Mouse (Mus musculus): ENCODE data around the gene Inpp5e. TPM values are rescaled to one million over a fixed set of nuclear protein-coding genes. Genes with fewer than 3 reads are reported as not detected.

The Inpp5e gene
- total RNA-seq, 2 experiments from 2014 or later = 4.0 to 4.5 TPM

DNA sequence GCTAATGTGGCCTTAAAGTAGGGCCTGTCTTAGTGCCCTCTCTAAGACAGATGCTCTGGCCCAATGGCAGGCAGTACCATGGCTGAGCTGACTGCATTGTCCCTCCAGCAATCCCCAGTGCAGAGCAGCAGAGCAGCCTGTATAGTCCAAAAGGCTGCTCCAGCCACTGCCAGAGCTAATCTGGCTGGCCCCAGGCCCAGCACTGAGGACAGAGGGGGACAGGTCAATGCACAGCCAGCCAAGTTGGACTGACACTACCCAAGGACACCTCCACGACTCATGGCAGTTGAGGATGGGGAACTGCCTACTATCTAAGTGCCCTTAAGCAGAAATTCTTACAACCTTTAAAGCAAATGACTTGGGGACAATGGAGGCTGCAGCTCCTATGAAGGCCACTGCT, 40.4 kb downstream of the Inpp5e start:
- no peak for ATAC-seq (replicated peaks; ENCODE audit: low FRiP score, poor library complexity, severe bottlenecking)

DNA sequence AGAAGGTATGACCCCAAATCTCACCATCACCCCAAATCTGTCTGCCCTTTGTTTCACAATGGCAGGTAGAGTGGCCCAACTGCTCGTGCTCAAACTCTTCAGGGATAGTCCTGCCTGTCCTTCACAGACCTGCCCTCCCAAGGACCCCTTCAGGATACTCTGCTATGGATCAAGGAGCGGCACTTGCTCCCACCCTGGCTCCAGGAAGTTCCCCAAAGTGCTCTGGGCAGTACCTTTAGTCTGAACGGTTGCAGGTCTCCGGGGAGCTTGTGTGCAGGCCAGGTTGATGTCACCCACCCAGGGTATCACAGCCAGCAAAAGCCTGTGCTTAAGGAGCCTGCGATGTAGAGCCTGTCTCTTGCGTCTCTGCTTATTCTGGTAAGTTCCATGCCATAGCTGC, 41.1 kb downstream of the Inpp5e start:
- no peak for ATAC-seq (replicated peaks; ENCODE audit: low FRiP score, poor library complexity, severe bottlenecking)

GRCm38 (mm10) chr2:26364738-26365465, 44.1 kb downstream of the Inpp5e start:
- no peak for ATAC-seq (replicated peaks; ENCODE audit: low FRiP score, poor library complexity, severe bottlenecking)

- ATAC-seq (replicated peaks; ENCODE audit: low FRiP score, poor library complexity, severe bottlenecking) = no peak
These were observed 45.5 kb downstream of the Inpp5e start for GRCm38 (mm10) chr2:26363481-26363880.

GRCm38 (mm10) chr2:26362991-26363390, 46.0 kb downstream of the Inpp5e start:
- no peak for ATAC-seq (replicated peaks; ENCODE audit: low FRiP score, poor library complexity, severe bottlenecking)

DNA sequence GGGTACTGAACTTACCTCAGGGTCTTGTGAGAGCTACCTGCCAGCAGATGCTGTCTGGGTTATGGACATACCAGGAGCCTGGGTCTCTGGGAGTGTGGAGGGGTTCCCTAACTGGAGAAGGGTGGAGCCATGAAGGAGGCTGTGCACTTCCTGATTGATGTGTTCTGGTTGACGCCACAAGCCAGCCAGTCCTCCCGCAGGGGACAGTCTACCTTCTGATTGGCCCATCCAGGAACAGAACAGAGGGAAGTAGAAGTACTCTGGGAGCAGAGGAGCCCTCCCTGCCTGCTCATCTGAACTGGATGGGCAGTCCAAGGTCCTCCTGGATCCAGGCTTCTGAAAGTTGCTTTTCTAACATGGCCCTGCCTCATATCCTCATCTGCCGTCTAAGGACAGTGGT, 48.2 kb downstream of the Inpp5e start, which contains the start of gene Card9:
TSS of gene Card9 (minus strand) at position 147 of the 400 bp plus-strand sequence.
- ATAC-seq (replicated peaks; ENCODE audit: low FRiP score, poor library complexity, severe bottlenecking) = no peak

DNA sequence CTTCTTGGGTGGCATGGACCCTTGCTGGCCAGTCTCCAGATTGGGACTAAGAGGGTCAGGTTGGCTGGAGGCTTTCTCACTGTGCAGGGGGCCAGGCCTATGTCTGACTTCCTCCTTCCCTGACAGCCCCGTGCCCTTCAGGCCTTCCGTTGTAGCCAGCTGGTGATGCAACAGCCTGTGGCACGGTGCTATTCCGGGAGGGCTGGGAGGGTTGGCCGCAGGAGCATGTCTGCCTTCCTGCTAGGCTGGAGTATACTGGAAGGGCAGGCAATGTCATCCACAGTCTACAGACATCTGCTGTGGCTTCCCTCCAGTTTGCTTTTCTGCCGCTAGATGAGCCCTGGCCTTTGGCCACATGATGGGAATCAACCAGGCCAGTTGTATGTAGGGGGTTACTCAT, 49.0 kb downstream of the Inpp5e start:
- no peak for ATAC-seq (replicated peaks; ENCODE audit: low FRiP score, poor library complexity, severe bottlenecking)

- no peak for ATAC-seq (replicated peaks; ENCODE audit: low FRiP score, poor library complexity, severe bottlenecking)
These were observed 50.2 kb downstream of the Inpp5e start for GRCm38 (mm10) chr2:26358667-26359320.

GRCm38 (mm10) chr2:26357484-26357883, 51.5 kb downstream of the Inpp5e start:
- no peak for ATAC-seq (replicated peaks; ENCODE audit: low FRiP score, poor library complexity, severe bottlenecking)

- no peak for ATAC-seq (replicated peaks; ENCODE audit: low FRiP score, poor library complexity, severe bottlenecking)
These were observed 52.3 kb downstream of the Inpp5e start for GRCm38 (mm10) chr2:26356678-26357077.

DNA sequence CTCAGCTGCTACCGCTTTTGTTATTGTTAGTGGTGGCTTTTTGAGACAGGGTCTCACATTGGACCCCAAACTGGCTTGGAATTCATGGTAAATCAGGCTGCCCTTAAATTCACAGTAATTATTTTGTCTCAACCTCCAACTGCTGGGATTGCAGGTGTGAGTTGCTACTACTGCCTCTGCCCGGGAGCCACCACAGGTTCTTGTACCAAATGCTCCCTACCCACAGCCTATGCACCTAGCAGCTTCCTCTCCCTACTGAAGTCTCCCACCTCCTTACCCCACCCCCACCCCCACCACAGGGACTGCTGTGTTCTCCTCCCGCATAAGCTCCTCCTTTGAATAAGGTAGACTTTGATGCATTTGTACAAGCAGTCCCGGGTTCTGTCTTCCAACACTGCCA, 52.8 kb downstream of the Inpp5e start:
- ATAC-seq (replicated peaks; ENCODE audit: low FRiP score, poor library complexity, severe bottlenecking) = no peak

DNA sequence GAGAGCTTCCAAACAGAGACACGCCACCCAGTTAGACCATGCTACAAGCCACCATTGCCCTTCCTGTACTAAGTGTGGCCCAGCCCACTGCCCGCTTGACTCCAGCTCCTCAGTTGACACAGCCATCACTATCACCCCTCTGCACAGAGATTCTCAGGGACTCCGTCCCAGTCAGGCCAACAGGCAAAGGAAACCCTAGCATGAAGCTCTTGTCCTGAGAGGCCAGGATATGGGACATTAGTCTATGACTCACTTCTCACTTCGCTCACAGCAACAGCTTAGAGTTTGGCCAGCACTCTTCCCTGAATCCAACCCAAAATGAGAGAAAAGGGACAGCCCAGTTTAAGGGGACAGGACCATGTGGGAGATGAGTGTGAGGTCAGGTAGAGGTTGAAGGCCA, 54.6 kb downstream of the Inpp5e start:
- ATAC-seq (replicated peaks; ENCODE audit: low FRiP score, poor library complexity, severe bottlenecking) = no peak

DNA sequence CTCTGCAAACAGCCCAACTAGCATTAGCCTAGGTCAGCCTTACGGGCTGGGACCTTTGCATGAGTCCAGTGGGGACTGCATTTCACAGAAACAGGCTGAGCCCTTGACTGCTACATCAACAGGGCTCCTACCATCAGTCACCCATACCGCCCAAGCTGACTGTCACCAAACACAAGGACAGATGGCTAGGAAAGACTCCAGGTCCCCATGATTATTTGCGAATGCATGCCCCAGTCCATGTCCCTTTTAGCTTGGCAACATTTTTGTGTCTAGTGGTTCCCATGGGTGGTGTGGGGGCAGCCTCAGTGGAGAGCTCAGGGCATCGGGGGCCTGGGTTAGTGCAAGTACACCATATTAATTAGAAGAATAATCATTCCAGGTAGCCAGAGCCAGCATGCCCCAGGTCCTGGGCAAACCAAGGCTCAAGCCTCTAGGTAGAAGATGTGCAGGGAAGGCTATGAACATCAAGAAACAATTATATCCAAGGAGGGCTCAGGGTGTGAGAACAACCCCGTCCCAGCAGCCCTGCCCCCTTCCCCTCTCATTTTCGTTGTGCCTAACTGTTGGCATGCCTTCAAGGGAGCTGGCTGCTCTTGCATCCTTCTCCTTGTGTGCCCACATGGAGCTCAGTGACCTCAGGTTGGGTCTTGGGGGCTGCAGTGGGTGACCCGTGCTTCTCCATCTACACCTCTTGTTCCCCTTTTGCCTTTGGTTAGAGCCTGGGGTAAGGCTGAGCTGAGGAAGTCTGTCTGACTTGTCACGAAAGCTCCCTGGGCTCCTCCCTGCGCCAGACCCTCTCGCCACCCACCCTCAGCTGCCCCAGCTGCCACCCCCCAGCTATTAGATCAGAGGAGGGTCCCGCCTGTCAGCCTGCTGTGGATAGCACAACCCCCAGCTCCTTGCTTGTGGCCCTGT, 55.7 kb downstream of the Inpp5e start:
- no peak for ATAC-seq (replicated peaks; ENCODE audit: low FRiP score, poor library complexity, severe bottlenecking)

GRCm38 (mm10) chr2:26352291-26352910, 56.6 kb downstream of the Inpp5e start:
- ATAC-seq (replicated peaks; ENCODE audit: low FRiP score, poor library complexity, severe bottlenecking) = peak; percentile 28; the same call in 1 of the 2 replicates

DNA sequence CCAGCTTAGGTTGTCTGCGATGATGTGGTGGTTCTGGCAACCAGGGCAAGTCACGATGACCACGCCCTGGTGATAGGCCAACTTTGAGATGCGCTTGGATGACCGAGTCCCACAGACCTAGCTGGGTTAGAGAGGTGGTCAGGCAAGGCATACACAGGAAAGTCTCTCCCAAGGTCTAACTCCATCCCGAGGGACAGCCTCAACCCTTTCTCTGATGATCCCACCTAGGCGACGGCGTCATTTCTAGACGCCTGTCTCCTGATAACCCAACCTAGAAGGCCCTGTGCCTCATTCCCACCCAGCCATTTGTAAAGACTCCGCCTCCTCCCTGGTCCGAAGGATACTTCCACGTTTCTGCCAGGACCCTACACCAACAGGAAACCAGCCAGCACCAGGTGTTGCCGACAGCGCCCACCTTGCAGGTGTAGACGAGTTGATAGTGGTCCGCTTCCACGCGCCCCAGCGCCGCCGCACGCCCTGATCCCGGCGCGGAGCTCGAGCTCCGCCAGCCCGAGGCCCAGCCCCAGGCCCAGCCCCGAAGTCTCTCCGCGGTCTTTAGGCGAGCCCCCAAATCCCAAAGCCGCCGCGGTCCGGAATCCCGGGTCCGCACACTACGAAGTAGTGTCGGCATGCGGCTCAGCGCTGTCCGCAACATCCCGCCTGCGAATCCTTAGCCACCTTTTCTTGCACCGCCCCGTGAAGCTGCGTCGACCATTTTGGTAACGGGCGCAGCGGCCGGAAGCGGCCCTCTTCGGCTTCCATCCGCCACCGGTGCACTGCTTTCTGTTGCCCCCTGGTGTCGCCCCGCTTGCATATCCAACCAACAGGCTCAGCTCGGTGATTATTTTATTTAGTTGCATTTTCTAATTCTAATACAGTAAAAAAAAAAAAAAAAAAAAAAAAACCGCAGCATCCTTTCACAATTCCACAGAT, 57.4 kb downstream of the Inpp5e start, which contains the start of gene Dnlz:
TSS of gene Dnlz (minus strand) at position 753 of the 933 bp plus-strand sequence.
- peak; percentile 81 for ATAC-seq (replicated peaks; ENCODE audit: low FRiP score, poor library complexity, severe bottlenecking)

DNA sequence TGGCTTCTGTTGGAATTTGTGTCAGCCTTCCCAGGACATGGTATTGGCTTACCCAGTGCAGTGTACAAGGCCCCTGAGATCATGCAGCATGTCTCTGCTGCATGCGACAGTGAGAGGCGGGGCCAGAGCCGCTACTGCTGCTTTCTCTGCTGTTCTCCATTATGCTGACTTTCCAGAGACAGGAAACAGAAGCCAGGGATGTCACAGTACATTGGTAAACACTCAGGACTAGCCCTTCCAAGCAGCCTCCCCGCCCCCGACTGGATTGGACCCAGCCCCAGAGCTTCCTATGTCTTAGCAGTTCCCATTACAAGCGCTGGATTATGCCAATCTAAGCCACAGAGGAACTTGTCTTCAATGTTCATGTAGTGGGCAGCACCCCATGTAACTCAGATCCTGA, 60.8 kb downstream of the Inpp5e start:
- no peak for ATAC-seq (replicated peaks; ENCODE audit: low FRiP score, poor library complexity, severe bottlenecking)

All from erythroblast, adult 5-6 weeks (primary cell).